Mouse (Mus musculus) olfactory bulb, adult 2 months (tissue): Measurements from ENCODE around the gene 1810009A15Rik.
"Not testable (repeated sequence)": the region's sequence is repeated elsewhere in the genome, so short reads cannot be mapped to it uniquely, and the experiment has no call there.

Source experiments
- CTCF ChIP-seq: fragments of 200-500 bp; IDR thresholded peaks from 2 replicates; pipeline ENCODE4 v1.5.1; 2012; ENCODE audit warnings: low read depth, mild to moderate bottlenecking, low read length, moderate library complexity; ENCODE audit not compliant: insufficient read depth
- POLR2A ChIP-seq: fragments of 200-500 bp; IDR thresholded peaks from 2 replicates; pipeline ENCODE4 v1.6.1; 2012; ENCODE audit warnings: mild to moderate bottlenecking, low read depth, low read length, moderate library complexity; ENCODE audit not compliant: insufficient read depth

GRCm38 (mm10) chr19:8896231-8896630, 7.6 kb downstream of the 1810009A15Rik start:
- TF ChIP-seq CTCF, POLR2A: not testable (repeated sequence)
